Mouse (Mus musculus) natural killer cell, adult 2 months (primary cell): Measurements from ENCODE around the gene Fes.
A peak's percentile ranks its signal among the peaks of the same experiment; 100 is the strongest.

Source experiments
- DNase-seq, 2 experiments: peaks; one replicate each; pipeline ENCODE4 v3.0.0; 2022; ENCODE audit warnings: low spot score in 2 of 2

The Fes gene

GRCm38 (mm10) chr7:80374733-80375132 lies 13.0 kb downstream of the Fes start:
- DNase-seq: no peak

GRCm38 (mm10) chr7:80374280-80374679 lies 13.5 kb downstream of the Fes start:
- no peak for DNase-seq

GRCm38 (mm10) chr7:80373850-80374249 lies 13.9 kb downstream of the Fes start:
- no peak for DNase-seq

- DNase-seq: no peak
These were observed 14.4 kb downstream of the Fes start for GRCm38 (mm10) chr7:80373352-80373751.

GRCm38 (mm10) chr7:80372667-80373066 lies 15.1 kb downstream of the Fes start:
- DNase-seq: no peak

GRCm38 (mm10) chr7:80372166-80372565 lies 15.6 kb downstream of the Fes start:
- DNase-seq: peak in 1 of 2 experiments; percentile 48

- DNase-seq: peak; percentile 45 to 76
These were observed 16.6 kb downstream of the Fes start, which contains the start of gene Man2a2 for GRCm38 (mm10) chr7:80371041-80371751. TSS of gene Man2a2 (minus strand) at chr7:80371375.

- peak; percentile 62 to 78 for DNase-seq
These were observed 17.1 kb downstream of the Fes start for GRCm38 (mm10) chr7:80370649-80371040.

GRCm38 (mm10) chr7:80369967-80370431 lies 17.7 kb downstream of the Fes start:
- DNase-seq: no peak

- peak in 1 of 2 experiments; percentile 42 for DNase-seq
These were observed 18.3 kb downstream of the Fes start for GRCm38 (mm10) chr7:80369461-80369860.

- DNase-seq: no peak
These were observed 18.9 kb downstream of the Fes start for GRCm38 (mm10) chr7:80368635-80369421.

GRCm38 (mm10) chr7:80368009-80368408 lies 19.7 kb downstream of the Fes start:
- DNase-seq: no peak

- no peak for DNase-seq
These were observed 20.5 kb downstream of the Fes start for GRCm38 (mm10) chr7:80367232-80367631.

GRCm38 (mm10) chr7:80365759-80366158 lies 22.0 kb downstream of the Fes start:
- no peak for DNase-seq

GRCm38 (mm10) chr7:80360435-80360834 lies 27.3 kb downstream of the Fes start:
- DNase-seq: no peak

- DNase-seq: no peak
These were observed 29.7 kb downstream of the Fes start for GRCm38 (mm10) chr7:80358039-80358438.

- DNase-seq: no peak
These were observed 30.6 kb downstream of the Fes start for GRCm38 (mm10) chr7:80357156-80357555.

- DNase-seq: no peak
These were observed 31.4 kb downstream of the Fes start for GRCm38 (mm10) chr7:80356351-80356750.

GRCm38 (mm10) chr7:80352920-80353319 lies 34.8 kb downstream of the Fes start:
- no peak for DNase-seq

GRCm38 (mm10) chr7:80350808-80351207 lies 36.9 kb downstream of the Fes start:
- no peak for DNase-seq

GRCm38 (mm10) chr7:80347670-80348586 lies 39.8 kb downstream of the Fes start:
- DNase-seq: no peak

- DNase-seq: no peak
These were observed 40.9 kb downstream of the Fes start for GRCm38 (mm10) chr7:80346830-80347229.
